In genomic region chr1:91539246-91539645, GRCm38 (mm10) we compare ENCODE assay signal across 7 mouse cellular contexts. TPM values are rescaled to one million over a fixed set of nuclear protein-coding genes. Genes with fewer than 3 reads are reported as not detected.
A peak's percentile ranks its signal among the peaks of the same experiment; 100 is the strongest.
DNase-seq lines count a peak whose midpoint lies in the region; ATAC-seq and TF ChIP-seq lines count a peak whose summit lies in the region.

No protein-coding gene starts in this region.

- no peak overlapping the region for H3K4me3 ChIP-seq in neural tube, embryonic 11.5 days (ENCODE audit: low read depth, low read length)
- no peak overlapping the region for H3K4me3 ChIP-seq in forebrain, postnatal 0 days (ENCODE audit: low read depth, low read length)
- peak overlapping the region; percentile 85 for H3K4me3 ChIP-seq in liver, embryonic 13.5 days (replicated peaks)

- TF ChIP-seq CTCF in forebrain, postnatal 0 days (IDR thresholded peaks at IDR 0.05; ENCODE audit: low read depth): no peak

- no peak overlapping the region for H3K27ac ChIP-seq in neural tube, embryonic 11.5 days (ENCODE audit: low read depth, low read length)
- no peak overlapping the region for H3K27ac ChIP-seq in forebrain, postnatal 0 days (ENCODE audit: low read depth, low read length)
- peak overlapping the region; percentile 99 for H3K27ac ChIP-seq in liver, embryonic 13.5 days

- peaks cover 15% of the 10 kb centered on the region for H3K4me1 ChIP-seq in neural tube, embryonic 11.5 days (ENCODE audit: control insufficient read depth, insufficient read depth, low read length)
- H3K4me1 ChIP-seq in forebrain, postnatal 0 days (ENCODE audit: insufficient read depth): peaks cover 12% of the 10 kb centered on the region; the same call in 1 of the 2 replicates
- peaks cover 84% of the 10 kb centered on the region for H3K4me1 ChIP-seq in liver, embryonic 13.5 days (replicated peaks)

- no peak for DNase-seq in neural tube, embryonic 11.5 days (ENCODE audit: low spot score)
- DNase-seq in neural tube, embryonic 10.5 days (ENCODE audit: extremely low spot score, low spot score): no peak
- no peak for DNase-seq in forebrain, postnatal 0 days
- DNase-seq in liver, embryonic 13.5 days: peak; percentile 49
- no peak for DNase-seq in adrenal gland, postnatal 14 days
- DNase-seq in adrenal gland, adult 2 months: no peak

- H3K36me3 ChIP-seq in neural tube, embryonic 11.5 days (ENCODE audit: control insufficient read depth, insufficient read depth, low read length): no peaks in the 10 kb centered on the region
- peaks cover 3% of the 10 kb centered on the region; the same call in 1 of the 2 replicates for H3K36me3 ChIP-seq in forebrain, postnatal 0 days (ENCODE audit: insufficient read depth)
- peaks cover 3% of the 10 kb centered on the region for H3K36me3 ChIP-seq in liver, embryonic 13.5 days

- H3K9me3 ChIP-seq in neural tube, embryonic 11.5 days (ENCODE audit: control insufficient read depth, low read length): no peaks in the 10 kb centered on the region
- H3K9me3 ChIP-seq in forebrain, postnatal 0 days (ENCODE audit: low read length): no peaks in the 10 kb centered on the region
- H3K9me3 ChIP-seq in liver, embryonic 13.5 days (replicated peaks): no peaks in the 10 kb centered on the region

- H3K9ac ChIP-seq in neural tube, embryonic 11.5 days (ENCODE audit: low read length): no peak overlapping the region
- H3K9ac ChIP-seq in forebrain, postnatal 0 days: 0 out of 2 replicates have a peak overlapping the region, but pooled peaks have one; percentile 73
- H3K9ac ChIP-seq in liver, embryonic 13.5 days: peak overlapping the region; percentile 88

- peaks cover 13% of the 10 kb centered on the region; the same call in 1 of the 2 replicates for H3K27me3 ChIP-seq in neural tube, embryonic 11.5 days (ENCODE audit: control insufficient read depth, insufficient read depth, low read length)
- H3K27me3 ChIP-seq in forebrain, postnatal 0 days (ENCODE audit: insufficient read depth, low read length): no peaks in the 10 kb centered on the region
- H3K27me3 ChIP-seq in liver, embryonic 13.5 days: no peaks in the 10 kb centered on the region

- 46% methylated on average over 6 of the region's 6 CpGs for WGBS in neural tube, embryonic 11.5 days
- 28% methylated on average over 6 of the region's 6 CpGs for WGBS in forebrain, postnatal 0 days
- WGBS in liver, embryonic 13.5 days (ENCODE audit: insufficient replicate concordance): 4% methylated on average over 6 of the region's 6 CpGs

- peak overlapping the region; percentile 98; the same call in 1 of the 2 replicates for H3K4me2 ChIP-seq in neural tube, embryonic 11.5 days (ENCODE audit: low read depth)
- H3K4me2 ChIP-seq in forebrain, postnatal 0 days (ENCODE audit: low read depth): peak overlapping the region; percentile 97; the same call in 1 of the 2 replicates
- peak overlapping the region; percentile 96 for H3K4me2 ChIP-seq in liver, embryonic 13.5 days

- ATAC-seq in neural tube, embryonic 11.5 days (ENCODE audit: insufficient read depth, low FRiP score, low TSS enrichment): no peak
- ATAC-seq in forebrain, postnatal 0 days: no peak
- ATAC-seq in liver, embryonic 13.5 days (ENCODE audit: low read depth): peak; percentile 27
- ATAC-seq in frontal cortex, adult (ENCODE audit: low TSS enrichment): no peak

RNA-seq across cellular contexts. Expression of gene Asb1, which starts 1.1 kb away (rescaled TPM):
- polyA plus RNA-seq in neural tube, embryonic 11.5 days (2014; fragmentation: Nextera tagmentation; extraction: Ambion mirVana): 11.9 and 16.7 TPM in 2 replicates
- 27.8 and 31.1 TPM in 2 replicates for total RNA-seq in forebrain, postnatal 0 days (2014; rRNA removed)
- 5.9 and 8.3 TPM in 2 replicates for polyA plus RNA-seq in forebrain, postnatal 0 days (2015; fragmentation: Nextera tagmentation; extraction: Ambion mirVana)
- 12.3 and 13.8 TPM in 2 replicates for polyA plus RNA-seq in liver, embryonic 13.5 days (2015; fragmentation: Nextera tagmentation; extraction: Ambion mirVana)
- total RNA-seq in adrenal gland, postnatal 14 days (2021): 20.6 and 21.7 TPM in 2 replicates
- total RNA-seq in adrenal gland, adult 2 months (2021): 10 to 100 TPM; 17.8 to 22.0 TPM
- 4.2 and 6.6 TPM in 2 replicates for polyA plus RNA-seq in adrenal gland, adult 2 months (2012; rRNA removed)

RNA-seq across cellular contexts. Expression of gene Traf3ip1, which starts 44.8 kb away (rescaled TPM):
- 7.9 and 8.1 TPM in 2 replicates for polyA plus RNA-seq in neural tube, embryonic 11.5 days (2014; fragmentation: Nextera tagmentation; extraction: Ambion mirVana)
- total RNA-seq in forebrain, postnatal 0 days (2014; rRNA removed): 10.1 and 15.8 TPM in 2 replicates
- polyA plus RNA-seq in forebrain, postnatal 0 days (2015; fragmentation: Nextera tagmentation; extraction: Ambion mirVana): 4.6 and 6.4 TPM in 2 replicates
- 2.5 and 2.6 TPM in 2 replicates for polyA plus RNA-seq in liver, embryonic 13.5 days (2015; fragmentation: Nextera tagmentation; extraction: Ambion mirVana)
- total RNA-seq in adrenal gland, postnatal 14 days (2021): 12.3 and 12.6 TPM in 2 replicates
- total RNA-seq in adrenal gland, adult 2 months (2021): 10 to 100 TPM; 10.1 to 11.8 TPM
- polyA plus RNA-seq in adrenal gland, adult 2 months (2012; rRNA removed): 6.2 and 6.8 TPM in 2 replicates
